20 mouse cellular contexts compared by ENCODE assay signal in the genomic region with DNA sequence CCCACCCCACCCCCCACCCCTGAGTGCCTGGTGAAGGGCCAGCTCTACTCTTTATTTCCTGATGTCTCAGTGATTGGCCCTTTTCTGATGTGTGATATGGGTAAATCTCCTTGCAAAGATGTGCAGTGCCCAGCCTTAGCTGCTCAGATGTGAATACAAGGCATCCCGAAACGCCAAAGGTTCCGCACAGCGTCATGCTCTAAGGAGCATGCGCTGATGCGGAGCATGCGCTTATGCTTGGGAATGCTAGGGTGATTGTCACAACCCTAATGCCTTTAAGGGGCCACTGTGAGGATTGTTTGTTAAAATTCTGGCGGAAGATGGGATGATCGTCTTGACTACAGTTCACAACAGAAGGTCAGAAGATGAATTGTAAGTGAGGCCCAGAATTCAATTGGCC. TPM values are rescaled to one million over a fixed set of nuclear protein-coding genes. Genes with fewer than 3 reads are reported as not detected.
DNase-seq lines count a peak whose midpoint lies in the region; ATAC-seq and TF ChIP-seq lines count a peak whose summit lies in the region.
"Had no signal": no experiment of that assay in that cellular context is flagged by ENCODE, and none has a peak within 500 bp of the region (broad histone marks: within the 10 kb centered on the region; RNA-seq: fewer than 3 reads in every experiment).

No protein-coding gene starts in this region.

- H3K9me3 ChIP-seq in hindbrain, embryonic 16.5 days (ENCODE audit: control insufficient read depth, low read length) = no peaks in the 10 kb centered on the region; the same call in 1 of the 2 replicates
- H3K9me3 ChIP-seq in hindbrain, embryonic 14.5 days (ENCODE audit: control insufficient read depth, low read length) = no peaks in the 10 kb centered on the region
- H3K9me3 ChIP-seq in lung, embryonic 16.5 days (ENCODE audit: control insufficient read depth, low read length) = no peaks in the 10 kb centered on the region
- no peaks in the 10 kb centered on the region for H3K9me3 ChIP-seq in embryonic facial prominence, embryonic 10.5 days
- no peaks in the 10 kb centered on the region for H3K9me3 ChIP-seq in hindbrain, postnatal 0 days (ENCODE audit: low read length)
- no peaks in the 10 kb centered on the region for H3K9me3 ChIP-seq in intestine, embryonic 15.5 days
- H3K9me3 ChIP-seq: forebrain, embryonic 12.5 days; heart, embryonic 13.5 days; neural tube, embryonic 13.5 days had no signal

- no peak for DNase-seq in hindbrain, embryonic 14.5 days (ENCODE audit: low spot score)
- DNase-seq in lung, adult 2 months = no peak
- DNase-seq in embryonic facial prominence, embryonic 10.5 days (ENCODE audit: low spot score) = no peak
- DNase-seq in hindbrain, postnatal 0 days (ENCODE audit: low spot score) = no peak
- no peak for DNase-seq in natural killer cell, adult 2 months (ENCODE audit: low spot score in 2 of 2)
- DNase-seq: adrenal gland, postnatal 25 days; cerebellum, adult 8-10 months; gastrocnemius, postnatal 36 days; kidney, adult 18-20 months; midbrain, embryonic 14.5 days; right cerebral cortex, postnatal 4 days; thymus, adult 18-20 months had no signal

- WGBS in hindbrain, embryonic 16.5 days = 56% methylated on average over 9 of the region's 9 CpGs
- WGBS in hindbrain, embryonic 14.5 days = 67% methylated on average over 9 of the region's 9 CpGs
- WGBS in lung, embryonic 16.5 days = 84% methylated on average over 9 of the region's 9 CpGs
- WGBS in lung, adult 2 months = 84% methylated on average over 9 of the region's 9 CpGs
- WGBS in embryonic facial prominence, embryonic 10.5 days = 77% methylated on average over 9 of the region's 9 CpGs
- 66% methylated on average over 9 of the region's 9 CpGs for WGBS in hindbrain, postnatal 0 days
- WGBS in intestine, embryonic 15.5 days = 93% methylated on average over 9 of the region's 9 CpGs

- TF ChIP-seq POLR2A in lung, adult 2 months (IDR thresholded peaks at IDR 0.05; ENCODE audit: borderline replicate concordance, extremely low read depth, low read depth, low read length) = no peak

- H3K4me1 ChIP-seq in hindbrain, embryonic 16.5 days (ENCODE audit: control insufficient read depth, insufficient read depth, low read depth, low read length) = no peaks in the 10 kb centered on the region; the same call in 1 of the 2 replicates
- no peaks in the 10 kb centered on the region; the same call in 1 of the 2 replicates for H3K4me1 ChIP-seq in hindbrain, embryonic 14.5 days (replicated peaks; ENCODE audit: control insufficient read depth, insufficient read depth, low read length)
- H3K4me1 ChIP-seq in lung, embryonic 16.5 days (replicated peaks; ENCODE audit: control insufficient read depth, insufficient read depth, low read length) = peaks cover 31% of the 10 kb centered on the region
- peaks cover 8% of the 10 kb centered on the region for H3K4me1 ChIP-seq in lung, adult 2 months (ENCODE audit: control insufficient read depth, insufficient read depth, low read length)
- peaks cover 70% of the 10 kb centered on the region for H3K4me1 ChIP-seq in embryonic facial prominence, embryonic 10.5 days
- no peaks in the 10 kb centered on the region; the same call in 1 of the 2 replicates for H3K4me1 ChIP-seq in hindbrain, postnatal 0 days (ENCODE audit: insufficient read depth, low read length)
- H3K4me1 ChIP-seq in intestine, embryonic 15.5 days (replicated peaks) = peaks cover 30% of the 10 kb centered on the region

- no peak for TF ChIP-seq CTCF in lung, adult 2 months (IDR thresholded peaks at IDR 0.05; ENCODE audit: insufficient read depth, low read length)
- TF ChIP-seq CTCF in hindbrain, postnatal 0 days (IDR thresholded peaks at IDR 0.05; ENCODE audit: low read depth) = no peak

- H3K27me3 ChIP-seq in hindbrain, embryonic 16.5 days (replicated peaks; ENCODE audit: control insufficient read depth, insufficient read depth, low read length) = no peaks in the 10 kb centered on the region
- H3K27me3 ChIP-seq in hindbrain, embryonic 14.5 days (ENCODE audit: control insufficient read depth, insufficient read depth, low read length) = no peaks in the 10 kb centered on the region
- no peaks in the 10 kb centered on the region for H3K27me3 ChIP-seq in lung, embryonic 16.5 days (ENCODE audit: control insufficient read depth, insufficient read depth, low read depth, low read length)
- H3K27me3 ChIP-seq in embryonic facial prominence, embryonic 10.5 days (replicated peaks; ENCODE audit: low read depth, poor library complexity, severe bottlenecking) = no peaks in the 10 kb centered on the region
- no peaks in the 10 kb centered on the region for H3K27me3 ChIP-seq in hindbrain, postnatal 0 days (ENCODE audit: insufficient read depth, low read length)
- no peaks in the 10 kb centered on the region for H3K27me3 ChIP-seq in intestine, embryonic 15.5 days (replicated peaks)
- H3K27me3 ChIP-seq: forebrain, embryonic 12.5 days; heart, embryonic 13.5 days; megakaryocyte, embryonic 14.5 days; neural tube, embryonic 13.5 days had no signal

- no peak for ATAC-seq in hindbrain, embryonic 16.5 days
- ATAC-seq in hindbrain, embryonic 14.5 days (ENCODE audit: low FRiP score) = no peak
- ATAC-seq in lung, embryonic 16.5 days (ENCODE audit: low read depth) = no peak
- ATAC-seq in hindbrain, postnatal 0 days = peak; percentile 42; the same call in 1 of the 2 replicates
- no peak for ATAC-seq in intestine, embryonic 15.5 days

- H3K36me3 ChIP-seq in hindbrain, embryonic 16.5 days (ENCODE audit: control insufficient read depth, insufficient read depth, low read length) = no peaks in the 10 kb centered on the region
- no peaks in the 10 kb centered on the region for H3K36me3 ChIP-seq in hindbrain, embryonic 14.5 days (replicated peaks; ENCODE audit: control insufficient read depth, insufficient read depth)
- no peaks in the 10 kb centered on the region for H3K36me3 ChIP-seq in lung, embryonic 16.5 days (ENCODE audit: control insufficient read depth, insufficient read depth, low read length)
- H3K36me3 ChIP-seq in embryonic facial prominence, embryonic 10.5 days (replicated peaks) = no peaks in the 10 kb centered on the region
- no peaks in the 10 kb centered on the region for H3K36me3 ChIP-seq in hindbrain, postnatal 0 days (ENCODE audit: insufficient read depth, low read length)
- H3K36me3 ChIP-seq in intestine, embryonic 15.5 days = no peaks in the 10 kb centered on the region
- H3K36me3 ChIP-seq: forebrain, embryonic 12.5 days; heart, embryonic 13.5 days; neural tube, embryonic 13.5 days had no signal

- no peak overlapping the region for H3K9ac ChIP-seq in hindbrain, embryonic 16.5 days (ENCODE audit: low read depth, low read length)
- H3K9ac ChIP-seq in hindbrain, embryonic 14.5 days = no peak overlapping the region
- H3K9ac ChIP-seq in lung, embryonic 16.5 days (ENCODE audit: low read length) = no peak overlapping the region
- no peak overlapping the region for H3K9ac ChIP-seq in hindbrain, postnatal 0 days (replicated peaks; ENCODE audit: low read length)
- no peak overlapping the region for H3K9ac ChIP-seq in intestine, embryonic 15.5 days
- H3K9ac ChIP-seq: forebrain, embryonic 12.5 days; heart, embryonic 13.5 days; neural tube, embryonic 13.5 days had no signal

- no peak overlapping the region for H3K4me3 ChIP-seq in hindbrain, embryonic 16.5 days (ENCODE audit: low read length)
- H3K4me3 ChIP-seq in hindbrain, embryonic 14.5 days (replicated peaks; ENCODE audit: low read length) = no peak overlapping the region
- no peak overlapping the region for H3K4me3 ChIP-seq in lung, embryonic 16.5 days (ENCODE audit: low read length)
- no peak overlapping the region for H3K4me3 ChIP-seq in lung, adult 2 months (replicated peaks; ENCODE audit: extremely low read depth, low read depth, low read length)
- H3K4me3 ChIP-seq in embryonic facial prominence, embryonic 10.5 days = no peak overlapping the region
- no peak overlapping the region for H3K4me3 ChIP-seq in hindbrain, postnatal 0 days (ENCODE audit: low read length)
- no peak overlapping the region for H3K4me3 ChIP-seq in intestine, embryonic 15.5 days (replicated peaks)
- H3K4me3 ChIP-seq: forebrain, embryonic 12.5 days; heart, adult 2 months; heart, embryonic 13.5 days; megakaryocyte, embryonic 14.5 days; neural tube, embryonic 13.5 days had no signal

- H3K27ac ChIP-seq in hindbrain, embryonic 16.5 days (ENCODE audit: low read depth, low read length) = peak overlapping the region; percentile 23; the same call in 1 of the 2 replicates
- H3K27ac ChIP-seq in hindbrain, embryonic 14.5 days = no peak overlapping the region
- peak overlapping the region; percentile 92; the same call in 1 of the 2 replicates for H3K27ac ChIP-seq in lung, embryonic 16.5 days (ENCODE audit: low read length)
- H3K27ac ChIP-seq in embryonic facial prominence, embryonic 10.5 days (replicated peaks) = 0 out of 2 replicates have a peak overlapping the region, but pooled peaks have one; percentile 16
- no peak overlapping the region for H3K27ac ChIP-seq in hindbrain, postnatal 0 days
- H3K27ac ChIP-seq in intestine, embryonic 15.5 days = no peak overlapping the region
- H3K27ac ChIP-seq: forebrain, embryonic 12.5 days; heart, adult 2 months; neural tube, embryonic 13.5 days had no signal

- H3K4me2 ChIP-seq in hindbrain, embryonic 16.5 days (ENCODE audit: low read length) = no peak overlapping the region
- no peak overlapping the region for H3K4me2 ChIP-seq in hindbrain, embryonic 14.5 days (replicated peaks)
- no peak overlapping the region for H3K4me2 ChIP-seq in lung, embryonic 16.5 days (ENCODE audit: low read depth, low read length)
- no peak overlapping the region for H3K4me2 ChIP-seq in hindbrain, postnatal 0 days (ENCODE audit: low read depth, low read length)
- H3K4me2 ChIP-seq in intestine, embryonic 15.5 days (replicated peaks) = no peak overlapping the region
- H3K4me2 ChIP-seq: forebrain, embryonic 12.5 days; heart, embryonic 13.5 days; neural tube, embryonic 13.5 days had no signal

RNA-seq across cellular contexts. Expression of a gene that starts 34.6 kb away (rescaled TPM):
- polyA plus RNA-seq in hindbrain, embryonic 16.5 days (2015; fragmentation: Nextera tagmentation; extraction: Ambion mirVana) = 54.4 and 54.8 TPM in 2 replicates
- polyA plus RNA-seq in hindbrain, embryonic 14.5 days (2014; fragmentation: Nextera tagmentation; extraction: Ambion mirVana) = 57.7 and 66.6 TPM in 2 replicates
- 116 and 137 TPM in 2 replicates for polyA plus RNA-seq in lung, embryonic 16.5 days (2015; fragmentation: Nextera tagmentation; extraction: Ambion mirVana)
- 32.7 and 54.1 TPM in 2 replicates for polyA plus RNA-seq in lung, adult 2 months (2012; rRNA removed)
- 34.0 and 38.4 TPM in 2 replicates for polyA plus RNA-seq in embryonic facial prominence, embryonic 10.5 days (2016; fragmentation: Nextera tagmentation; extraction: Ambion mirVana)
- 7.0 and 8.4 TPM in 2 replicates for total RNA-seq in hindbrain, postnatal 0 days (2014; rRNA removed)
- polyA plus RNA-seq in hindbrain, postnatal 0 days (2015; fragmentation: Nextera tagmentation; extraction: Ambion mirVana) = 36.2 and 39.4 TPM in 2 replicates
- 38.6 and 43.2 TPM in 2 replicates for polyA plus RNA-seq in intestine, embryonic 15.5 days (2015; fragmentation: Nextera tagmentation; extraction: Ambion mirVana)

Comparison
In these comparisons a context has a peak if more than half of its experiments do, and no peak if none do; other contexts are left out.
1. H3K27ac ChIP-seq: peak in hindbrain, embryonic 16.5 days (single experiment), lung, embryonic 16.5 days (single experiment) and embryonic facial prominence, embryonic 10.5 days (single experiment); none in hindbrain, embryonic 14.5 days (single experiment), hindbrain, postnatal 0 days (single experiment) and intestine, embryonic 15.5 days (single experiment).